Mouse (Mus musculus): ENCODE data around the gene Cfdp1. TPM values are rescaled to one million over a fixed set of nuclear protein-coding genes. Genes with fewer than 3 reads are reported as not detected.
A peak's percentile ranks its signal among the peaks of the same experiment; 100 is the strongest.
"Not testable (repeated sequence)": the region's sequence is repeated elsewhere in the genome, so short reads cannot be mapped to it uniquely, and the experiment has no call there.

Gene Cfdp1
- polyA plus RNA-seq, 1 experiment: 97.6 TPM

GRCm38 (mm10) chr8:111881591-111881990 is 27.5 kb upstream of the Cfdp1 start:
- peak; percentile 66 for DNase-seq (ENCODE audit: low read depth)
- TF ChIP-seq POLR2A (IDR thresholded peaks at IDR 0.05; ENCODE audit: borderline replicate concordance, extremely low read depth, insufficient read depth, insufficient read length, poor library complexity, severe bottlenecking) (no peak), CTCF (IDR thresholded peaks at IDR 0.05; ENCODE audit: borderline replicate concordance, extremely low read depth, insufficient read depth, insufficient read length) (peak; percentile 91)

GRCm38 (mm10) chr8:111877711-111878110 is 23.6 kb upstream of the Cfdp1 start:
- no peak for TF ChIP-seq POLR2A (IDR thresholded peaks at IDR 0.05; ENCODE audit: borderline replicate concordance, extremely low read depth, insufficient read depth, insufficient read length, poor library complexity, severe bottlenecking)
- TF ChIP-seq CTCF (IDR thresholded peaks at IDR 0.05; ENCODE audit: borderline replicate concordance, extremely low read depth, insufficient read depth, insufficient read length): no peak
- no peak for DNase-seq (ENCODE audit: low read depth)

GRCm38 (mm10) chr8:111876355-111876948 is 22.4 kb upstream of the Cfdp1 start, which contains the start of gene Tmem170:
Tmem170 (minus strand) TSS chr8:111876750.
- DNase-seq (ENCODE audit: low read depth): peak; percentile 98
- TF ChIP-seq CTCF (IDR thresholded peaks at IDR 0.05; ENCODE audit: borderline replicate concordance, extremely low read depth, insufficient read depth, insufficient read length) (peak; percentile 96), POLR2A (IDR thresholded peaks at IDR 0.05; ENCODE audit: borderline replicate concordance, extremely low read depth, insufficient read depth, insufficient read length, poor library complexity, severe bottlenecking) (peak; percentile 46; the same call in 1 of the 2 replicates)

GRCm38 (mm10) chr8:111875758-111876157 is 21.7 kb upstream of the Cfdp1 start:
- no peak for TF ChIP-seq POLR2A (IDR thresholded peaks at IDR 0.05; ENCODE audit: borderline replicate concordance, extremely low read depth, insufficient read depth, insufficient read length, poor library complexity, severe bottlenecking)
- TF ChIP-seq CTCF (IDR thresholded peaks at IDR 0.05; ENCODE audit: borderline replicate concordance, extremely low read depth, insufficient read depth, insufficient read length): no peak
- DNase-seq (ENCODE audit: low read depth): no peak

- DNase-seq (ENCODE audit: low read depth): no peak
- no peak for TF ChIP-seq POLR2A (IDR thresholded peaks at IDR 0.05; ENCODE audit: borderline replicate concordance, extremely low read depth, insufficient read depth, insufficient read length, poor library complexity, severe bottlenecking)
- no peak for TF ChIP-seq CTCF (IDR thresholded peaks at IDR 0.05; ENCODE audit: borderline replicate concordance, extremely low read depth, insufficient read depth, insufficient read length)
These were observed 17.2 kb upstream of the Cfdp1 start for GRCm38 (mm10) chr8:111871278-111871677.

GRCm38 (mm10) chr8:111870379-111870778 is 16.3 kb upstream of the Cfdp1 start:
- TF ChIP-seq POLR2A (IDR thresholded peaks at IDR 0.05; ENCODE audit: borderline replicate concordance, extremely low read depth, insufficient read depth, insufficient read length, poor library complexity, severe bottlenecking) (no peak), CTCF (IDR thresholded peaks at IDR 0.05; ENCODE audit: borderline replicate concordance, extremely low read depth, insufficient read depth, insufficient read length) (no peak)

GRCm38 (mm10) chr8:111868664-111869063 is 14.6 kb upstream of the Cfdp1 start:
- TF ChIP-seq CTCF (IDR thresholded peaks at IDR 0.05; ENCODE audit: borderline replicate concordance, extremely low read depth, insufficient read depth, insufficient read length): no peak
- TF ChIP-seq POLR2A (IDR thresholded peaks at IDR 0.05; ENCODE audit: borderline replicate concordance, extremely low read depth, insufficient read depth, insufficient read length, poor library complexity, severe bottlenecking): no peak
- DNase-seq (ENCODE audit: low read depth): no peak

More at GRCm38 (mm10) chr8:111870379-111870778, 16.3 kb upstream of the Cfdp1 start:
- DNase-seq (ENCODE audit: low read depth): no peak

- DNase-seq (ENCODE audit: low read depth): no peak
- TF ChIP-seq CTCF (IDR thresholded peaks at IDR 0.05; ENCODE audit: borderline replicate concordance, extremely low read depth, insufficient read depth, insufficient read length) (no peak), POLR2A (IDR thresholded peaks at IDR 0.05; ENCODE audit: borderline replicate concordance, extremely low read depth, insufficient read depth, insufficient read length, poor library complexity, severe bottlenecking) (no peak)
These were observed 11.8 kb upstream of the Cfdp1 start for GRCm38 (mm10) chr8:111865857-111866256.

- no peak for DNase-seq (ENCODE audit: low read depth)
These were observed 11.2 kb upstream of the Cfdp1 start for GRCm38 (mm10) chr8:111865130-111865852.

GRCm38 (mm10) chr8:111864648-111865047 is 10.6 kb upstream of the Cfdp1 start:
- no peak for TF ChIP-seq CTCF (IDR thresholded peaks at IDR 0.05; ENCODE audit: borderline replicate concordance, extremely low read depth, insufficient read depth, insufficient read length)
- DNase-seq (ENCODE audit: low read depth): no peak

More at GRCm38 (mm10) chr8:111865130-111865852, 11.2 kb upstream of the Cfdp1 start:
- TF ChIP-seq POLR2A (IDR thresholded peaks at IDR 0.05; ENCODE audit: borderline replicate concordance, extremely low read depth, insufficient read depth, insufficient read length, poor library complexity, severe bottlenecking) (no peak), CTCF (IDR thresholded peaks at IDR 0.05; ENCODE audit: borderline replicate concordance, extremely low read depth, insufficient read depth, insufficient read length) (no peak)

GRCm38 (mm10) chr8:111863280-111863679 is 9.2 kb upstream of the Cfdp1 start:
- DNase-seq (ENCODE audit: low read depth): no peak

GRCm38 (mm10) chr8:111855977-111856376 is 1.9 kb upstream of the Cfdp1 start:
- DNase-seq (ENCODE audit: low read depth): no peak
- TF ChIP-seq CTCF (IDR thresholded peaks at IDR 0.05; ENCODE audit: borderline replicate concordance, extremely low read depth, insufficient read depth, insufficient read length) (no peak), POLR2A (IDR thresholded peaks at IDR 0.05; ENCODE audit: borderline replicate concordance, extremely low read depth, insufficient read depth, insufficient read length, poor library complexity, severe bottlenecking) (no peak)

More at GRCm38 (mm10) chr8:111863280-111863679, 9.2 kb upstream of the Cfdp1 start:
- no peak for TF ChIP-seq POLR2A (IDR thresholded peaks at IDR 0.05; ENCODE audit: borderline replicate concordance, extremely low read depth, insufficient read depth, insufficient read length, poor library complexity, severe bottlenecking)
- no peak for TF ChIP-seq CTCF (IDR thresholded peaks at IDR 0.05; ENCODE audit: borderline replicate concordance, extremely low read depth, insufficient read depth, insufficient read length)

GRCm38 (mm10) chr8:111853219-111853618 is 872 bp downstream of the Cfdp1 start:
- DNase-seq (ENCODE audit: low read depth): not testable (repeated sequence)

Data from brain, embryonic 14.5 days (tissue).